Mouse (Mus musculus): Measurements from ENCODE around the gene Setd2.

Gene Setd2

DNA sequence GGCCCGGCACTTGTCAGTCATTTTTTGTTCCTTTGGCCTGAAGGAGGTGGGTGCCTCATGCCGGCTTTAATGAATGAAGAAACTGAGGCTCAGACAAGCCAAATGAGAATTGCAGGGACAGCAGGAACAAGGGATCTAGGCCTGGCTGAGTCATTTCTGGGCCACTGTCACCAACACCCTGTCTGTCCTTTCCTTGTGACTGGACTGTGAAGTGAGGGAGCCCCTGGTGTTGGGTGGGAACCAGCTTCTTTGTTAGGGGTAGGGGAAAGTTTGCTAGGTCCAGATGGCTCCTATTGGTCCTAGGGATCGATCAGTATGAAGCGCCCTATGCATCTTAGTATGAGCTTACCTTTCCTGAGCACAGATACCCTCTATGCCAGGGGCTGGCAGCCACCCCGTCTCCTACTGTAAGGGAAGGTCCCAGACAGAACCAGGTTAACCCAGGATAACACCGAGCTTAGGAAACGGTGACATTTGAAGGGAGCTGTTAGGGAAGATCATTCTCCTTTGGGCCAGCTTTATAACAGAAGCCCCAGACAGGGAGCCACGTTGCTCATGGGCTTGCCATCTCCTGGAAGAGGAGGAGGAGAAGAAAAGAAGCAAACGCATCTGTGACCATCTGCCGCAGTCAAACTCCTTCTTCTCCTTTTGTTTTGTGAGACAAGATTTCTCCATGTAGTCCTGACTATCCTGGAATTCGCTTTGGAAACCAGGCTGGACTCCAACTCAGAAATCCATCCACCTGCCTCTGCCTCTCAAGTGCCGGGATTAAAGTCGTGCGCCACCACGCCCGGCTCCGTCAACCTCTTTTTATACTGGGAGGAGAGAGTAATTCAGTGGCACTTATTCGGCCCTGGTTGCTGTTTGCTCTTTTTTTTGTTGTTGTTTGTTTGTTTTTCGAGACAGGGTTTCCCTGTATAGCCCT, 122.6 kb downstream of the Setd2 start:
- no peak for DNase-seq (ENCODE audit: low spot score in 2 of 2)

DNA sequence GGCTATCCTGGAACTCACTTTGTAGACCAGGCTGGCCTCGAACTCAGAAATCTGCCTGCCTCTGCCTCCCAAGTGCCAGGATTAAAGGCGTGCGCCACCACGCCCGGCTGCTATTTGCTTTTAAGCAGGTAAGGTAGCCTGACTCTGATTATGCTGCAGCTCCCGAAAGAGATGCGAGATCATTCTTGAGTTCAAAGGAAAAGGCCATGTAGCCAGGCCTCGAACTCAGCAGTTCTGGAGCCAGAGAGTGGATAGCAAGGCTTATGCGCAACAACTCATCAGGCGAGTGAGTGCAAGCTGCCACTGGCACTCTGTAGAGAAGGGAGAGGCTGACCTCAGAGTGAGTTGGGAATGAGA, 123.2 kb downstream of the Setd2 start:
- no peak for DNase-seq (ENCODE audit: low spot score in 2 of 2)

DNA sequence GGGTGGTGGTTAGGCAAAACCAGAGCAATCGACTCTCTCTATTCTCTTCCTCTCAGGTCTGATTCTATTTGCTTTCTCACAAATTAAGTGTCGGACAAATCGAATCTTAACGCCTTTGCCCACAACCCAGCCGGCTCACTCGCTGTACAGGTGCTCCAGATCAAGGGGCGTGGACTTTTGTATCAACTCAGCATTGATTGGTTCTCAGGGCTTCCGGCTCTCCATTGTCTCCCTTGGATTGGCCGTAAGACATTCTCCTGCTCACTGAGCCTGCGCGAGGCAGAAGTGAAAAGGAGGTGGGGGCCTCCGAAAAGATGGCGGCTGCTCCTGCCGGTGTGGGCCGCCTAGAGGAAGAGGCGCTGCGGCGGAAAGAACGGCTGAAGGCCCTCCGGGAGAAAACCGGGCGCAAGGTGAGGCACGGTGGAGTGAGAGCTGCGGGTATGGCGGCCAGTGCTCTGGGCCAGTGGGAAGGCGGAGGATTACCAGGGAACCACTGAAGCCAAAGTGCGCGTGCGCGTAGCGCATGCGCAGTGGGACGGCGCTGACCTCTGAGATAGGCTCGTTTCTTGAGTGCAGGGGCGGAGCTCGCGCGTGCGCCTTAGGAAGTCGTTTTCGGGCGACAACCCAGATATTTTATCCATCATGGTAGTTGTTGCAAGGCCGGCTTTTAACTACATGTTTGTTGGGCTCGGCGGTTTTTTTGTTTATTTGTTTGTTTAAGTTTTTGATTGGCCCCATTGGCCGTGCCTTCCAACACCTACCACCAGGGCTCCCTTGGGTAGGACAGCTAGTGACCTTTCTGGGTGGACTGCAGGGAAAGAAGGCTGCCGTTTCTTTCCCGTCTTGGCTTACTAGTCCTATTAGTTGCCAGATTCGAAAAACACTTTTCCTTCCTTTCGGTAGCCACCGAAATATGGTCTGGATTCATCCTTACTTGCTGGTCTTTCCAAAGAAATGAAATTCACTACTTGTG, 124.1 kb downstream of the Setd2 start, which contains the start of gene Ccdc12:
Gene Ccdc12, plus strand, starts transcription at position 255 of the 973 bp plus-strand sequence.
- peak; percentile 92 to 95 for DNase-seq (ENCODE audit: low spot score in 2 of 2)

DNA sequence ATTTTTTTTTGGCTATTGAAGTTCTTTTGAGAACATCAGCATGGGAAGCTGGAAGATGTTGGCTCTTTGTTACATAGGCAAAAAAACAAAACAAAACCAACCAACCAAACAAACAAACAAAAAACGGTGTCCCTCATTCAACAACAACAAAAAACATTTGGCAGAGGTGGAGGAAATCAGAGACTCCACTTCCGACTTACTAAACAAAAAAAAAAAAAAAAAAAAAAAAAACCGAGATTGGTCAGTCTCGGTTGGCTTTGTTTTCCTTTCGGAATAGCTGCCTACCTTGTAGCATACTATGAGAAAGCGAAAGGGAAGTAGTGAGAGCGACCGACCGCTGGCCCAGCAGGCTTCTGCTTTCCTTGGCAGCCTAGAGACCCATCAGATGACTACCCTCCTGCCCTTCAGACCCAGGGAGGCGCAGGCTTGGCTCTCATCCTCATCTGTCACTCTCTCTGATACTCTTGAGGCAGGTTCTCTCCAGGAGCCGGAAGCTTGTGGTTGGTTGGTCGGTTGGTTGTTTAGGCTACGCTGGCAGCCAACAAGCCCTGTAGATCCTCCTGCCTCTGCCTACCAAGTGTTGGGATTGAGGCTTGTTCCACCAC, 125.2 kb downstream of the Setd2 start:
- no peak for DNase-seq (ENCODE audit: low spot score in 2 of 2)

DNA sequence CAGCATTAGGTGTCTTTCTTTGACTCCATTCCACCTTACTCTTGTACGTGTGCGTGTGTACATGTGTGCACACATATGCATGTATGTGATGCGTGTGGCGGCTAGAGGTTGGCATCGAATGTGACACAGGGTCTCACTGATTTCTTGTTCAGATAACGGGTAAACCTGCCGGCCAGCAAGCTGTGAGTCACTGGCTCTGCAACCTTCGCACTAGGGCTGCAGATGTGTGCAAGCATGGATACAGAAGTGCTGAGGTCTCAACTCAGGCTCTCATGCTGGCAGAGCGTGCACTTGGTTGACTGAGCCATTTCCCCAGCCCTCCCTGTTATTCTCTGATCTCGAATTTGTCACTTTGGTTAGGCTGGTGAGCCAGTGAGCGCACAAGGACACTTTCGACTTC, 127.1 kb downstream of the Setd2 start:
- no peak for DNase-seq (ENCODE audit: low spot score in 2 of 2)

DNA sequence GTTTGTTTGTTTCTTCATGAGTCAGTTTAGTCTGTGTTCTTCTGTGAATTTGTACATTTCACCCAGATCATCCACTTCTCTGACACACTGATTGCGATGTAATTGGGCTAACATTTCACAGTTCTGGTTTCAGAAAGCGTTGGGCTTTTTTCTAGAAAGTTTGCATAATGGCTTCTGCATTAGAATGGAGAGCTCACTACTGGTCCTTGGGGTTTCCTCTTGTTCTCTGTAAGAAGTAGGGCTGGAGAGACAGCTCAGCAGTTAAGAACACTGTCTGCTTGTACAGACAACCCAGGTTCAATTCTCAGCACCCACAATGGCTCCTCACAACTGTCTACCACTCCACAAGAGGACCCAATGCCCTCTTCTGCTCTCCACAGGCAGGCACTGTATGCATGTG, 127.8 kb downstream of the Setd2 start:
- no peak for DNase-seq (ENCODE audit: low spot score in 2 of 2)

DNA sequence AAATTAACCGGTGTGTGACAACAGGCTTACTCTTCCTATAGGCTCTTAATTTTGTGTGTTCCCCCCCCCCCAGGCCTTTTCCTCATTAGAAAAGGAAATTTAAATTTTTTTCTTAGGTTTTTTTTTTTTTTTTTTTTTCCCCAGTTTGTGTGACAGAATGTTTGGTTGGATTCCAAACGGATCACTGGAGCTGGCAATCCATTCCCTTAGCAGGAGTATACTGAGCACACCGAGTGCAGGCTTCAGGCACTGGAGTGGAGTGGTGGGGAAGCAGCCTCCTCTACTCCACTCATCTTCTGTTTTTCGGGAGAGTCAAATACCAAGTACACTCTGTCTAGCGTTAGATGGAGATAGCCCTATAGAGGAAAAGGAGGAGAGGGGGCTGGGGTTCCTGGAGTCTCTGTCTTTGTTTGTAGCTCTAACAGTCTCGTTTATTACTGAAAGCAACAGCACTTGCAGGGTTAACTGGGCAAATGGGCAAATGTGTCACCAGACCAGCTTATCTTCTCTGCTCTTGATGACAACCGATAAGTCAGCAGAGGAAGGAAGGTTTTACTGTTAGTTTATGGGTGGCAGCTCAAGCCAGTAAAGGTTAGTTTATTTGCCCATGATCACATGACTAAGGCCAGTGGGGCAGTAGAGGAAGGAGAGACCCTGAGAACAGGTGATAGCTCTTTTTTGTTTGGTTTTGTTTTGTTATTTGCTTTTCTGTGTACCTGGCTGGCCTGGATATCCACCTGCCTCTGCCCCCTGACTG, 128.6 kb downstream of the Setd2 start:
- no peak for DNase-seq (ENCODE audit: low spot score in 2 of 2)

DNA sequence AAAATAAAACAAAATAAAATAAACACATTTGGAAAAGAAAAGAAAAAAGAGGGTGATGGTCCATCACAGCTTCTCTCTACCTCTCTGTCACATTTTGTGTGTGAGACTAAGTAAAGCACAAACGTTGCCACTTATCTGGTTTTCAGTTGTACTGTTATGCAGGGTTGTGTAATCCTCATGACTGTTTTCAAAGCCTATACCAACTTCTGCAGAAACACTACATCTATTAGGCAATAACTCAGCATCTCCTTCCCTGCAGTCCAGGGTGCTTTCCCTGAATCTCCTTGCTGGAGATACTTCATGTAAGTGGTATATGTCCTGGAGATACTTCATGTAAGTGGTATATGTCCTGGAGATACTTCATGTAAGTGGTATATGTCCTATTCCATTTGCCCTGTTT, 130.4 kb downstream of the Setd2 start:
- DNase-seq (ENCODE audit: low spot score in 2 of 2), result no peak

DNA sequence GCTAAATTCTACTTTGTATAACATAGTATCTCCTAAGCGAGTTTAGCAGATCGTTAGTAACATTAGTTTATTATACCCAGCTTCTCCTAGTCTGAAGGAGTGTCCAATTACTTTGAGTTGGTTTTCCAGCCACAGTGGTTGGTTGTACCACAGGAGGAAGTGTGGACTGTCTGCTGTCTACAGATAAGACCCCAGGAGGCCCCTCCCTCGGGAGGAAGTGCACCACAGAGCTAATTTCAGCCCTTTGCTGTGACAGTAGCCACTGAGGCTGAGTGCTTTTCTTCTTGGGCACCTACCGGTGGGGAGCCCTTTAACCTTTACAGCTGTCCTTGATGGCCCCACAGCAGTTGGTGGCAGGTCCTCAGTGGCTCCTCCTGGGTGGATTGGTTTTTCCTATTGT, 133.5 kb downstream of the Setd2 start:
- no peak for DNase-seq (ENCODE audit: low spot score in 2 of 2)

DNA sequence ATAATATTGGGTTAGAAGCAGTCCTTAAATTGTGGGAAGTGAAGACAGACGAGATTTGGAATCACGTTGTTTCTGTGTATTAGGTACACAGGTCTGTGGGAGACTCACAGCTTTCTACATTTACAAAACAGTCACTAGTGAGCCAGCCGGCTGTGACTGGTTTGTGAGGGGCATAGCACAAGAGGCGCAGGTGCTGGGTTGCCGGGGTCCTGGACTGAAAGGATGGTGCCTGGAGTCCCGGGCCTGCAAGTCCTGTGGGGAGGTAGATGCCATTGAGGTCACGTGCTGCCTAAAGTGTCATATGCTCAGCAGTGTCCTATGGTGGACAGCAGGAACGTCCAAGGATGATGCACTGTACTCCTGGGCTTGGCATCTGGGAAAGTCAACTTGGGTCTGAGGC, 134.0 kb downstream of the Setd2 start:
- no peak for DNase-seq (ENCODE audit: low spot score in 2 of 2)

DNA sequence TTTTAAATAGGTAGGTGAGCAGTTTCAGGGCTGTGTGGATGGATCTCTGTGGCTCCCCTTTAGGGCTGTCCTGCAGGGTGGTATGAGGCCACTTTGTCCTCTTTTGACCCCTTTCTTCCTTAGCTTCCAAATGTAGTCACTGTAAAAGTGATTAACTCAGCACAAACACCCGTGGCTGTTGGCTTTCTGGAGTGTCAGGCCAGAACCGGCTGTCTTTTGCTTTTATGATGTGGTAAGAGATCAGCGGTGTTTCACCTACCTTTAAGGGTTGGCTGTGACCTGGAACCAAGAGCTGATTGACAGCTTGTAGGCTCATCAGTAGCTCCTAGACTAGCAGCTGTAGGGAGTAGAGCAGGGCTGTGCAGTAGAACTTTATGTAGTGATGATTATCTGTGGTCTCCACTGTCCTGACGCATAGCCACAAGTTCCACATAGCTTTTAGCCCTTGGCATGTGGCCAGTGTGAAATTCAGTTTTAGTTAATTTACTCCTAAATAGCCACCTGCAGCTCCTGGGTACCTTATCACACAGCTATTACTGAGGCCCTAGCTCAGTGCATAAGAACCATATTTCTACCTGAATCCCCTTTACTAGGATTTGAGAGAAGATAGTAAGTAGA, 134.9 kb downstream of the Setd2 start:
- DNase-seq (ENCODE audit: low spot score in 2 of 2), result no peak

Data from frontal cortex, postnatal 10 days (tissue).